Mouse (Mus musculus): ENCODE measurements around the gene Pla2g4a. TPM values are rescaled to one million over a fixed set of nuclear protein-coding genes. Genes with fewer than 3 reads are reported as not detected.

Gene Pla2g4a
- polyA plus RNA-seq, 1 experiment, result 1.0 TPM

GRCm38 (mm10) chr1:149832952-149833351, 128.1 kb downstream of the Pla2g4a start:
- Histone ChIP-seq H3K4me3 (ENCODE audit: control insufficient read depth, low read depth, low read length) (no peak overlapping the region), H3K36me3 (ENCODE audit: control insufficient read depth, insufficient read depth, low read length) (no peaks in the 10 kb centered on the region), H3K4me1 (ENCODE audit: control insufficient read depth, insufficient read depth, low read length) (no peaks in the 10 kb centered on the region), H3K27me3 (ENCODE audit: control insufficient read depth, insufficient read depth, low read length) (no peaks in the 10 kb centered on the region), H3K27ac (ENCODE audit: control insufficient read depth, insufficient read depth, low read depth, low read length) (no peak overlapping the region)
- TF ChIP-seq CTCF (IDR thresholded peaks at IDR 0.05; ENCODE audit: control insufficient read depth, insufficient read depth, insufficient replicate concordance, low read depth, low read length) (no peak), POLR2A (IDR thresholded peaks at IDR 0.05; ENCODE audit: control insufficient read depth, low read depth, low read length) (no peak)

- Histone ChIP-seq H3K36me3 (ENCODE audit: control insufficient read depth, insufficient read depth, low read length) (no peaks in the 10 kb centered on the region), H3K27me3 (ENCODE audit: control insufficient read depth, insufficient read depth, low read length) (no peaks in the 10 kb centered on the region), H3K4me1 (ENCODE audit: control insufficient read depth, insufficient read depth, low read length) (no peaks in the 10 kb centered on the region), H3K4me3 (ENCODE audit: control insufficient read depth, low read depth, low read length) (no peak overlapping the region), H3K27ac (ENCODE audit: control insufficient read depth, insufficient read depth, low read depth, low read length) (no peak overlapping the region)
- no peak for TF ChIP-seq POLR2A (IDR thresholded peaks at IDR 0.05; ENCODE audit: control insufficient read depth, low read depth, low read length)
- no peak for TF ChIP-seq CTCF (IDR thresholded peaks at IDR 0.05; ENCODE audit: control insufficient read depth, insufficient read depth, insufficient replicate concordance, low read depth, low read length)
Observed at GRCm38 (mm10) chr1:149832514-149832913, 128.6 kb downstream of the Pla2g4a start.

DNA sequence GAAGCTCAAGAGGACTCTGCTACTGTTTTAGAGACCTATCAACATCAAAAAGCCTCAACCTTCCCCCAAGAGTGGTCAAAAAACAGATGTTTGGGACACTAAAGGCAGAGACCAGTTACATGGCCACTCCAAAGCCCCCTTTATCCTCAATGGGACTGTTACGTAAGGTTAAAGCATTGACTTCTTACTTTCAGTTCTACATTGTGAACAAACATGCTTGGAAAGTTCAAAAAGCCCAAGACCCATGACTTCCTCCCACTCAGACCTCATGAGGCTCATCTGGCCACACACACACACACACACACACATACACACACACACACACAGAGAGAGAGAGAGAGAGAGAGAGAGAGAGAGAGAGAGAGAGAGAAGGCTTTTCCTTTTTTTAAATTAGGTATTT, 130.0 kb downstream of the Pla2g4a start:
- Histone ChIP-seq H3K4me1 (ENCODE audit: control insufficient read depth, insufficient read depth, low read length) (no peaks in the 10 kb centered on the region), H3K27me3 (ENCODE audit: control insufficient read depth, insufficient read depth, low read length) (no peaks in the 10 kb centered on the region), H3K27ac (ENCODE audit: control insufficient read depth, insufficient read depth, low read depth, low read length) (no peak overlapping the region), H3K36me3 (ENCODE audit: control insufficient read depth, insufficient read depth, low read length) (no peaks in the 10 kb centered on the region), H3K4me3 (ENCODE audit: control insufficient read depth, low read depth, low read length) (no peak overlapping the region)
- TF ChIP-seq CTCF (IDR thresholded peaks at IDR 0.05; ENCODE audit: control insufficient read depth, insufficient read depth, insufficient replicate concordance, low read depth, low read length) (no peak), POLR2A (IDR thresholded peaks at IDR 0.05; ENCODE audit: control insufficient read depth, low read depth, low read length) (no peak)

- Histone ChIP-seq H3K36me3 (ENCODE audit: control insufficient read depth, insufficient read depth, low read length) (no peaks in the 10 kb centered on the region), H3K27me3 (ENCODE audit: control insufficient read depth, insufficient read depth, low read length) (no peaks in the 10 kb centered on the region), H3K4me1 (ENCODE audit: control insufficient read depth, insufficient read depth, low read length) (no peaks in the 10 kb centered on the region), H3K4me3 (ENCODE audit: control insufficient read depth, low read depth, low read length) (no peak overlapping the region), H3K27ac (ENCODE audit: control insufficient read depth, insufficient read depth, low read depth, low read length) (no peak overlapping the region)
- no peak for TF ChIP-seq CTCF (IDR thresholded peaks at IDR 0.05; ENCODE audit: control insufficient read depth, insufficient read depth, insufficient replicate concordance, low read depth, low read length)
- no peak for TF ChIP-seq POLR2A (IDR thresholded peaks at IDR 0.05; ENCODE audit: control insufficient read depth, low read depth, low read length)
Observed at GRCm38 (mm10) chr1:149813616-149814345, 147.3 kb downstream of the Pla2g4a start.

GRCm38 (mm10) chr1:149809527-149809926, 151.6 kb downstream of the Pla2g4a start:
- H3K36me3 ChIP-seq (ENCODE audit: control insufficient read depth, insufficient read depth, low read length), result no peaks in the 10 kb centered on the region
- TF ChIP-seq POLR2A (IDR thresholded peaks at IDR 0.05; ENCODE audit: control insufficient read depth, low read depth, low read length) (no peak), CTCF (IDR thresholded peaks at IDR 0.05; ENCODE audit: control insufficient read depth, insufficient read depth, insufficient replicate concordance, low read depth, low read length) (no peak)
- H3K4me1 ChIP-seq (ENCODE audit: control insufficient read depth, insufficient read depth, low read length), result no peaks in the 10 kb centered on the region
- no peak overlapping the region for H3K27ac ChIP-seq (ENCODE audit: control insufficient read depth, insufficient read depth, low read depth, low read length)
- H3K27me3 ChIP-seq (ENCODE audit: control insufficient read depth, insufficient read depth, low read length), result no peaks in the 10 kb centered on the region
- no peak overlapping the region for H3K4me3 ChIP-seq (ENCODE audit: control insufficient read depth, low read depth, low read length)

Other genes with a start within 250 kb of the Pla2g4a start
- 2.8 TPM in 1 of 2 replicates, not detected in the other for gene Ptgs2, start 138.7 kb upstream of the Pla2g4a start, polyA plus RNA-seq (2012; rRNA removed)